Mouse (Mus musculus) intestine, postnatal 0 days (tissue): ENCODE data around the gene Rev3l. TPM values are rescaled to one million over a fixed set of nuclear protein-coding genes. Genes with fewer than 3 reads are reported as not detected.

Experiments used
- ATAC-seq: fragments of 200-750 bp; cut with Nextera tagmentation; 2 replicates; pipeline ENCODE4 v1.8.0; 2017; ENCODE audit warnings: mild to moderate bottlenecking, moderate TSS enrichment, moderate library complexity
- H3K27ac ChIP-seq: fragments of 300-500 bp; sonication (generic); 2 replicates; pipeline ENCODE4 v1.5.1; 2014; ENCODE audit warnings: mild to moderate bottlenecking, low read depth, low read length, moderate library complexity
- H3K27me3 ChIP-seq: fragments of 300-500 bp; sonication (generic); replicated peaks from 2 replicates; pipeline ENCODE4 v1.6.1; 2014; ENCODE audit warnings: low read length, mixed read lengths; ENCODE audit not compliant: control insufficient read depth, insufficient read depth
- H3K36me3 ChIP-seq: fragments of 300-500 bp; sonication (generic); 2 replicates; pipeline ENCODE4 v1.6.1; 2014; ENCODE audit warnings: mild to moderate bottlenecking, moderate library complexity; ENCODE audit not compliant: control insufficient read depth, insufficient read depth
- H3K4me1 ChIP-seq: fragments of 300-500 bp; sonication (generic); replicated peaks from 2 replicates; pipeline ENCODE4 v1.6.1; 2014; ENCODE audit warnings: antibody characterized with exemption, low read length, mixed read lengths; ENCODE audit not compliant: control insufficient read depth, insufficient read depth
- H3K4me2 ChIP-seq: fragments of 300-500 bp; sonication (generic); replicated peaks from 2 replicates; pipeline ENCODE4 v1.6.1; 2014; ENCODE audit warnings: low read depth, mild to moderate bottlenecking, moderate library complexity
- H3K4me3 ChIP-seq: fragments of 300-500 bp; sonication (generic); 2 replicates; pipeline ENCODE4 v1.5.1; 2014; ENCODE audit warnings: low read depth, low read length
- H3K9ac ChIP-seq: fragments of 300-500 bp; sonication (generic); 2 replicates; pipeline ENCODE4 v1.6.1; 2014; ENCODE audit warnings: mild to moderate bottlenecking, low read depth, low read length
- H3K9me3 ChIP-seq: fragments of 300-500 bp; sonication (generic); 2 replicates; pipeline ENCODE4 v1.6.1; 2016; ENCODE audit warnings: mixed run types; ENCODE audit not compliant: control insufficient read depth
- CTCF ChIP-seq: sonication (generic); IDR thresholded peaks from 2 replicates; pipeline ENCODE4 v1.5.1; 2016; ENCODE audit warnings: low read depth, mild to moderate bottlenecking, control low read depth, antibody characterized with exemption, moderate library complexity
- WGBS: fragments of 180-500 bp; shearing (Covaris S2); extraction: QIAGEN DNeasy Blood & Tissue Kit; methylation state at CpG from one replicate; pipeline ENCODE4 v1.1.7; 2014; 5-methylcytosine and 5-hydroxymethylcytosine counted together
- polyA plus RNA-seq: library from polyadenylated mRNA; unstranded; fragments of >200 nt; fragmentation: Nextera tagmentation; extraction: Ambion mirVana; gene quantifications from 2 replicates; pipeline ENCODE4 v1.2.1, GENCODE M21; 2015

Gene Rev3l
- polyA plus RNA-seq, 1 experiment from 2014 or later, result 7.0 TPM

- Histone ChIP-seq H3K9ac (no peak overlapping the region), H3K27ac (no peak overlapping the region), H3K9me3 (no peaks in the 10 kb centered on the region), H3K4me3 (no peak overlapping the region), H3K4me2 (no peak overlapping the region), H3K27me3 (no peaks in the 10 kb centered on the region), H3K36me3 (no peaks in the 10 kb centered on the region), H3K4me1 (no peaks in the 10 kb centered on the region)
- TF ChIP-seq CTCF, result peak; percentile 28; the same call in 1 of the 2 replicates
- no peak for ATAC-seq
- WGBS, result 89% methylated on average over 3 of the region's 3 CpGs
These were observed 45.0 kb downstream of the Rev3l start for GRCm38 (mm10) chr10:39776927-39777326.

- Histone ChIP-seq H3K27ac (no peak overlapping the region), H3K9me3 (no peaks in the 10 kb centered on the region), H3K4me3 (no peak overlapping the region), H3K4me2 (no peak overlapping the region), H3K4me1 (no peaks in the 10 kb centered on the region), H3K27me3 (no peaks in the 10 kb centered on the region), H3K36me3 (no peaks in the 10 kb centered on the region), H3K9ac (no peak overlapping the region)
- 84% methylated on average over 4 of the region's 4 CpGs for WGBS
- no peak for TF ChIP-seq CTCF
- no peak for ATAC-seq
These were observed 46.4 kb downstream of the Rev3l start for GRCm38 (mm10) chr10:39778305-39778704.

GRCm38 (mm10) chr10:39785241-39785640, 53.3 kb downstream of the Rev3l start:
- no peak for TF ChIP-seq CTCF
- WGBS, result 84% methylated on average over 3 of the region's 3 CpGs
- H3K36me3 ChIP-seq, result peaks cover 22% of the 10 kb centered on the region
- no peaks in the 10 kb centered on the region for H3K9me3 ChIP-seq
- no peak overlapping the region for H3K4me3 ChIP-seq
- no peak overlapping the region for H3K4me2 ChIP-seq
- H3K4me1 ChIP-seq, result no peaks in the 10 kb centered on the region
- H3K27ac ChIP-seq, result no peak overlapping the region
- no peak overlapping the region for H3K9ac ChIP-seq
- no peak for ATAC-seq
- no peaks in the 10 kb centered on the region for H3K27me3 ChIP-seq

GRCm38 (mm10) chr10:39793295-39793694, 61.4 kb downstream of the Rev3l start:
- no peak overlapping the region for H3K9ac ChIP-seq
- H3K36me3 ChIP-seq, result peaks cover 21% of the 10 kb centered on the region
- 78% methylated on average over 1 of the region's 1 CpGs for WGBS
- H3K4me2 ChIP-seq, result no peak overlapping the region
- H3K4me3 ChIP-seq, result no peak overlapping the region
- 0 out of 2 replicates have a peak, but pooled peaks have one; percentile 4 for TF ChIP-seq CTCF
- H3K9me3 ChIP-seq, result no peaks in the 10 kb centered on the region
- no peak for ATAC-seq
- H3K27ac ChIP-seq, result no peak overlapping the region
- no peaks in the 10 kb centered on the region for H3K4me1 ChIP-seq
- no peaks in the 10 kb centered on the region for H3K27me3 ChIP-seq

- Histone ChIP-seq H3K4me1 (no peaks in the 10 kb centered on the region), H3K4me3 (no peak overlapping the region), H3K4me2 (no peak overlapping the region), H3K27ac (no peak overlapping the region), H3K9me3 (no peaks in the 10 kb centered on the region), H3K36me3 (peaks cover 40% of the 10 kb centered on the region), H3K27me3 (no peaks in the 10 kb centered on the region), H3K9ac (no peak overlapping the region)
- ATAC-seq, result 0 out of 2 replicates have a peak, but pooled peaks have one; percentile 36
- peak; percentile 78 for TF ChIP-seq CTCF
- 72% methylated on average over 3 of the region's 3 CpGs for WGBS
These were observed 79.6 kb downstream of the Rev3l start for GRCm38 (mm10) chr10:39811507-39811906.

- 89% methylated on average over 1 of the region's 1 CpGs for WGBS
These were observed 110.7 kb downstream of the Rev3l start for GRCm38 (mm10) chr10:39842621-39843020.

GRCm38 (mm10) chr10:39865509-39865908, 133.6 kb downstream of the Rev3l start:
- H3K4me2 ChIP-seq, result no peak overlapping the region
- 80% methylated on average over 2 of the region's 2 CpGs for WGBS
- no peaks in the 10 kb centered on the region for H3K9me3 ChIP-seq
- no peak overlapping the region for H3K9ac ChIP-seq
- no peak for TF ChIP-seq CTCF
- no peak overlapping the region for H3K4me3 ChIP-seq
- ATAC-seq, result no peak
- H3K36me3 ChIP-seq, result peaks cover 44% of the 10 kb centered on the region
- no peak overlapping the region for H3K27ac ChIP-seq
- H3K27me3 ChIP-seq, result no peaks in the 10 kb centered on the region
- 0 out of 2 replicates have a peak, but pooled peaks cover 4% of the 10 kb centered on the region for H3K4me1 ChIP-seq

More at GRCm38 (mm10) chr10:39842621-39843020, 110.7 kb downstream of the Rev3l start:
- no peak for ATAC-seq
- Histone ChIP-seq H3K9me3 (no peaks in the 10 kb centered on the region), H3K27me3 (no peaks in the 10 kb centered on the region), H3K4me2 (no peak overlapping the region), H3K27ac (no peak overlapping the region), H3K4me1 (no peaks in the 10 kb centered on the region), H3K9ac (no peak overlapping the region), H3K36me3 (peaks cover 39% of the 10 kb centered on the region), H3K4me3 (no peak overlapping the region)
- TF ChIP-seq CTCF, result no peak
